Mouse (Mus musculus) bone marrow, adult 2 months (tissue): ENCODE results near the gene Kdsr.

Experiments
- CTCF ChIP-seq: fragments of 200-500 bp; IDR thresholded peaks from 2 replicates; pipeline ENCODE4 v1.5.1; 2011; ENCODE audit warnings: low read length, control low read depth; ENCODE audit not compliant: control insufficient read depth, insufficient read depth
- POLR2A ChIP-seq: fragments of 200-500 bp; IDR thresholded peaks from 2 replicates; pipeline ENCODE4 v1.6.1; 2011; ENCODE audit warnings: low read depth, mild to moderate bottlenecking, control low read depth, low read length, borderline replicate concordance; ENCODE audit not compliant: control insufficient read depth

GRCm38 (mm10) chr1:106702471-106703175 is 56.9 kb downstream of the Kdsr start:
- TF ChIP-seq CTCF (no peak), POLR2A (no peak)
